12 mouse cellular contexts compared by ENCODE assay signal in the genomic region with DNA sequence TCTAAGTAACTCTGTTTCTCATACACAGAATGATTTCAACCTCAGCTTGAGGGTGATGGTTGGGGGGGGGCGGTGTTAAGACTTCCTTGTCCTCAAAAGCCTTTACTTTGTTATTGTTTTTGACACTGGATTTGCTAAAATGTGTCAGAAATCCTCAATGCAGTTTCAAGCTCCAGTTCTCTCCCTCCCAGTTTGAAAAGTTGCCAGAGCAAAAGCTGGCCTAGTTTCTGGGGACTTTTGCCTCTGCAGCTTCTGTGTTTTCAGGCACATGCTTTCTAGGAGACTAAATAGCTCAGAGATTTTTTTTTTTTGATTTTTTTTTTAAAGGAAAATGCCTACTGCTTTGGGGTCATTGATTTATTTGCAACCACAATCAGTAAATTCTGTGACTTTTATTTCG. TPM values are rescaled to one million over a fixed set of nuclear protein-coding genes. Genes with fewer than 3 reads are reported as not detected.
DNase-seq lines count a peak whose midpoint lies in the region; ATAC-seq and TF ChIP-seq lines count a peak whose summit lies in the region.
"Had no signal": no experiment of that assay in that cellular context is flagged by ENCODE, and none has a peak within 500 bp of the region (broad histone marks: within the 10 kb centered on the region; RNA-seq: fewer than 3 reads in every experiment).

No protein-coding gene starts in this region.

- no peak for ATAC-seq in stomach, embryonic 15.5 days (ENCODE audit: insufficient read depth, low FRiP score, low read depth)
- ATAC-seq in stomach, postnatal 0 days (ENCODE audit: low FRiP score, low TSS enrichment): no peak
- ATAC-seq: lung, postnatal 0 days had no signal

- peak overlapping the region; percentile 5; the same call in 1 of the 2 replicates for H3K4me2 ChIP-seq in stomach, embryonic 15.5 days
- H3K4me2 ChIP-seq in stomach, postnatal 0 days (replicated peaks; ENCODE audit: low read depth): no peak overlapping the region; the same call in 1 of the 2 replicates
- H3K4me2 ChIP-seq: embryonic facial prominence, embryonic 15.5 days; limb, embryonic 12.5 days had no signal

- intact Hi-C loops in gastrocnemius, postnatal 14 days (cut with DNase I; ENCODE audit: low total_unique reads): no loop called here
- intact Hi-C loops in left cerebral cortex, postnatal 36 days (cut with DNase I): loop anchor here (5.0 to 10.0 kb wide), 5 partner anchors 50 to 287 kb away; a partner anchor contains a TSS

- no peak overlapping the region for H3K9ac ChIP-seq in stomach, embryonic 15.5 days
- no peak overlapping the region for H3K9ac ChIP-seq in stomach, postnatal 0 days (ENCODE audit: low read length)
- H3K9ac ChIP-seq: embryonic facial prominence, embryonic 15.5 days; limb, embryonic 12.5 days had no signal

- TF ChIP-seq CTCF in stomach, postnatal 0 days (IDR thresholded peaks at IDR 0.05; ENCODE audit: low read depth): no peak

- peaks cover 14% of the 10 kb centered on the region; the same call in 1 of the 2 replicates for H3K27me3 ChIP-seq in stomach, embryonic 15.5 days (replicated peaks)
- H3K27me3 ChIP-seq in stomach, postnatal 0 days (ENCODE audit: control insufficient read depth, insufficient read depth, low read length): no peaks in the 10 kb centered on the region

- no peak overlapping the region for H3K4me3 ChIP-seq in stomach, embryonic 15.5 days (replicated peaks)
- no peak overlapping the region for H3K4me3 ChIP-seq in stomach, postnatal 0 days (ENCODE audit: low read depth, low read length)
- H3K4me3 ChIP-seq: embryonic facial prominence, embryonic 15.5 days; limb, embryonic 12.5 days had no signal

- 77% methylated on average over 2 of the region's 2 CpGs for WGBS in stomach, embryonic 15.5 days
- 64% methylated on average over 2 of the region's 2 CpGs for WGBS in stomach, postnatal 0 days

- no peak overlapping the region for H3K27ac ChIP-seq in stomach, embryonic 15.5 days
- no peak overlapping the region for H3K27ac ChIP-seq in stomach, postnatal 0 days (replicated peaks)
- H3K27ac ChIP-seq: embryonic facial prominence, embryonic 15.5 days; limb, embryonic 12.5 days had no signal

- no peaks in the 10 kb centered on the region; the same call in 1 of the 2 replicates for H3K4me1 ChIP-seq in stomach, embryonic 15.5 days
- H3K4me1 ChIP-seq in stomach, postnatal 0 days (replicated peaks; ENCODE audit: control insufficient read depth, insufficient read depth): no peaks in the 10 kb centered on the region

- H3K36me3 ChIP-seq in stomach, embryonic 15.5 days: no peaks in the 10 kb centered on the region
- no peaks in the 10 kb centered on the region for H3K36me3 ChIP-seq in stomach, postnatal 0 days (ENCODE audit: control insufficient read depth, insufficient read depth, low read length)
- H3K36me3 ChIP-seq: embryonic facial prominence, embryonic 15.5 days; limb, embryonic 12.5 days had no signal

- H3K9me3 ChIP-seq in stomach, embryonic 15.5 days: no peaks in the 10 kb centered on the region
- no peaks in the 10 kb centered on the region for H3K9me3 ChIP-seq in stomach, postnatal 0 days (ENCODE audit: control insufficient read depth, low read length)
- H3K9me3 ChIP-seq: embryonic facial prominence, embryonic 15.5 days; limb, embryonic 12.5 days had no signal

- DNase-seq in gastrocnemius, postnatal 14 days: peak; percentile 5
- DNase-seq in gastrocnemius, postnatal 25 days: no peak
- DNase-seq in left cerebral cortex, adult 18-20 months (ENCODE audit: low spot score in 2 of 2): peak; percentile 33 to 35
- no peak for DNase-seq in left cerebral cortex, postnatal 36 days (ENCODE audit: low spot score in 2 of 2)
- no peak for DNase-seq in stomach, postnatal 0 days (ENCODE audit: low spot score)
- no peak for DNase-seq in spleen, adult 12 weeks (ENCODE audit: low spot score)
- DNase-seq: gastrocnemius, postnatal 36 days; kidney, adult 18-20 months had no signal

- no peak for TF ChIP-seq EP300 in stomach, postnatal 0 days (optimal IDR thresholded peaks at IDR 0.05)

RNA-seq across cellular contexts. Expression of a gene that starts 2.7 kb away (rescaled TPM):
- total RNA-seq in gastrocnemius, postnatal 14 days (2021): under 1 TPM; 0.09 to 0.14 TPM
- not detected for total RNA-seq in gastrocnemius, postnatal 25 days (2021)
- 10 to 100 TPM; 28.7 to 32.5 TPM for total RNA-seq in left cerebral cortex, adult 18-20 months (2021)
- 10 to 100 TPM; 34.1 to 38.6 TPM for total RNA-seq in left cerebral cortex, postnatal 36 days (2021)
- polyA plus RNA-seq in stomach, embryonic 15.5 days (2015; fragmentation: Nextera tagmentation; extraction: Ambion mirVana): 1.6 and 1.9 TPM in 2 replicates
- polyA plus RNA-seq in stomach, postnatal 0 days (2015; fragmentation: Nextera tagmentation; extraction: Ambion mirVana): 1.7 and 2.1 TPM in 2 replicates
- total RNA-seq: gastrocnemius, postnatal 36 days had no signal

Comparison
In these comparisons a context has a peak if more than half of its experiments do, and no peak if none do; other contexts are left out.
1. DNase-seq: peak in gastrocnemius, postnatal 14 days (single experiment) and left cerebral cortex, adult 18-20 months (2 of 2); none in gastrocnemius, postnatal 25 days (single experiment), left cerebral cortex, postnatal 36 days (0 of 2), stomach, postnatal 0 days (single experiment) and spleen, adult 12 weeks (single experiment).
2. RNA of a gene that starts 2.7 kb away (total RNA-seq): 34.1 to 38.6 TPM in left cerebral cortex, postnatal 36 days and 28.7 to 32.5 TPM in left cerebral cortex, adult 18-20 months; 0.09 to 0.14 TPM in gastrocnemius, postnatal 14 days and not detected in gastrocnemius, postnatal 25 days; every median in the first group is over 10 times any median in the second.